Mouse (Mus musculus) splenic B cell, adult 2 months (primary cell): ENCODE measurements around the gene Rapgef2.

Experiments
- DNase-seq: peaks from one replicate; pipeline ENCODE4 v3.0.0-alpha.2; 2011; ENCODE audit warnings: low read depth, low spot score
- H3K27me3 ChIP-seq: 2 replicates; pipeline ENCODE4 v1.6.1; 2012; ENCODE audit warnings: mild to moderate bottlenecking, low read length, moderate library complexity, mixed read lengths; ENCODE audit not compliant: control insufficient read depth, poor library complexity, insufficient read depth, severe bottlenecking
- H3K36me3 ChIP-seq: 2 replicates; pipeline ENCODE4 v1.6.1; 2012; ENCODE audit warnings: mild to moderate bottlenecking, low read length, moderate library complexity, mixed read lengths; ENCODE audit not compliant: control insufficient read depth, poor library complexity, insufficient read depth, severe bottlenecking

Rapgef2 gene

GRCm38 (mm10) chr3:79210243-79210642, 76.1 kb downstream of the Rapgef2 start:
- no peaks in the 10 kb centered on the region for H3K27me3 ChIP-seq
- no peaks in the 10 kb centered on the region for H3K36me3 ChIP-seq
- peak; percentile 36 for DNase-seq

DNA sequence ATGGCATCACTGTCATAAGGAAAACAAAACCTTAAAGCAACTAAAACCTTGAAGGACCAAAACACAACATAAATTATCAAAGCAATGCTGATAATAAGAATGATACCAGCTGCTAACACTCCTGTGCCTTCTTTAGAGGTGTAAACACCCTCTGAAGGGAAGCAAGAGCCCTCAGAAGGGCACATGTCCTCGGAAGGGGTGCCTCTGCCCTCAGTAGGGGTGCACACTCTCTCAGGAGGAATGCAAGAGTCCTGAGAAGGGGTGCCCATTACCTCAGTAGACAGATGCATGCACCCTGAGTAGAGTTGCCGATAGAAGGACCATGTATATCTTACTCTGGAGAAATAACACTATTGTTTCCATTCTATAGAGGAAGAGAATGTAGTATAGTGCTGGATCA, 79.1 kb downstream of the Rapgef2 start:
- DNase-seq = no peak
- no peaks in the 10 kb centered on the region; the same call in 1 of the 2 replicates for H3K27me3 ChIP-seq

GRCm38 (mm10) chr3:79206524-79206923, 79.8 kb downstream of the Rapgef2 start:
- Histone ChIP-seq H3K36me3 (no peaks in the 10 kb centered on the region), H3K27me3 (no peaks in the 10 kb centered on the region; the same call in 1 of the 2 replicates)
- DNase-seq = no peak

More for the DNA sequence above, 79.1 kb downstream of the Rapgef2 start:
- H3K36me3 ChIP-seq = no peaks in the 10 kb centered on the region

DNA sequence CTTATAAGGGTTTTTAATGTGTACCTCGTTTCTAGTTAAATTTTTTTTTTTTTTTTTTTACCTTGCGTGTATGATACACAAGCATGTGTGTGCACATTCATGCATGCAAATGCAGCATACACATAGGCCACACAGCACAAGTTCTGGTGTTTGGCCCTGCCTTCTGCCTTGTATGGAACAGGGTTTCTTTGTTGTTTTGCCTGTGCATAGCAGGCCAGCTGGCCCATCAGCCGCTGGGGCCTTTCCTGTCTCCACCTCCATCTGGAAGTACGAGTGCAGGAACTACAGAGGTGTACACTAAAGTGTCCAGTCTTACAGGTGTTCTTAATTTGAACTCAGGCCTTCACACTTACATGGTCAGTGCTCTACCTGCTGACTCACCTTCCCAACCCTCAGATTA, 80.3 kb downstream of the Rapgef2 start:
- H3K36me3 ChIP-seq = no peaks in the 10 kb centered on the region
- H3K27me3 ChIP-seq = no peaks in the 10 kb centered on the region; the same call in 1 of the 2 replicates
- no peak for DNase-seq

GRCm38 (mm10) chr3:79205112-79205511, 81.2 kb downstream of the Rapgef2 start:
- Histone ChIP-seq H3K27me3 (no peaks in the 10 kb centered on the region; the same call in 1 of the 2 replicates), H3K36me3 (no peaks in the 10 kb centered on the region)
- no peak for DNase-seq

- Histone ChIP-seq H3K36me3 (no peaks in the 10 kb centered on the region), H3K27me3 (no peaks in the 10 kb centered on the region; the same call in 1 of the 2 replicates)
- DNase-seq = no peak
These were observed 82.1 kb downstream of the Rapgef2 start for GRCm38 (mm10) chr3:79204261-79204660.

GRCm38 (mm10) chr3:79203821-79204220, 82.5 kb downstream of the Rapgef2 start:
- DNase-seq = no peak
- H3K36me3 ChIP-seq = no peaks in the 10 kb centered on the region
- no peaks in the 10 kb centered on the region; the same call in 1 of the 2 replicates for H3K27me3 ChIP-seq

DNA sequence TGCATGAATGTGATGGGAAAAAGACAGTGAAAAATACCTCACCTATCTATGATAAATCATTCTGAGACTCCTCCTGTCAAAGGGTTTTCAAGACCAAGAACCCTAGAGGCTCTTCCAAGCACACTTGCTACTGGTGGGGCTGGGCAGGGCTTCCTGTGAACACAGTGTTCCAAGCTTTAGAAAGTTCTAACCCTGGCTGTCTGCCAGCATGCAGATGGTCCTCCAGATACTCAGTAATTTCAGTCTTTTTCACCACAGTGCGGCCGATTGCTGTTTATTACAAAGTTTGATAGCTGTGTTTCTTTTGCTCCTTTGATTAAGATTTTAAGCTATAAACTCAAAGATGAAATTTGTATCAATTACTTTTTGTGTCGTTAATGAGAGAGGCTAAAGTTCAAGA, 83.1 kb downstream of the Rapgef2 start:
- H3K27me3 ChIP-seq = no peaks in the 10 kb centered on the region; the same call in 1 of the 2 replicates
- H3K36me3 ChIP-seq = no peaks in the 10 kb centered on the region
- DNase-seq = no peak

DNA sequence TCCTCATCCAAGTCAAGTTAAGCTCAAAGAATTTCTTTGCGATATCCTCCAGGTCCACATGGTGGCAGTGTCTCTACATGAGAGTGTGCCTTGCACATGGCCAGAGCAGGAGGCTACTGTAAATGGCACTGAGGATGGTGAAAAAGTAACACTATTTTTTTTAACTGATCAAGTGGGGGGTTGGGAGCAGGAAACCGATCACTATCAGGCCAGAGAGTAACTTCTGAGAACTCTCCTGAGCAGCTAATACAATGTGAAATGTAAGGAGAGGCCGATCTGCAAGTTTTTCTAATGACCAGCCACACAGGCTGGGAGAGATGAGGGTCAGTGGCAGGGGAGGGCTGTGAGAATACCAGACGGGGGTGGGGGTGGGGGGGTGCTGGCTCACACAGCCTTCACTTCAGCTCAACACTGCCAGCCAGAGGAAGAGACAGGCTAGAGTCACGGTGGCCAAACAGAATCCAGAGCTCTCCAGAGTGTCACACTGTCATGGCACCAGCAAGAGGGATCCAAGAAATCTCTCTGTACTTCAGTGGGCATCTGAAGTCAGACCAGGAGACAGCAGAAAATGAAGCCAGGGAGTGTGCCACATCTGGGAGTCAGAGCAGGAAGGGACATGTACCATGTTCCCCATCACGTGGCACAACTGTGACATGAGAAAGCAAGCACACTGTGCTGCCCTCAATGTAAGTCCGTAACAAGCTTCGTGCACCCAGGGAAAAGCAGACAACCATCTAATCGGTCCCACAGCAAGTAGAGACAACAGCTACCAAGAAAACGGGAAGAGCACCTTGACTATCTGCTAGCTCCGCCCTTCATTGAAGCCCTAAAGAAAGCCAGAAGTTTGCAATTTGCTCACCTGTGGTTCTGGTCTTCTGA, 83.8 kb downstream of the Rapgef2 start:
- H3K27me3 ChIP-seq = no peaks in the 10 kb centered on the region; the same call in 1 of the 2 replicates
- H3K36me3 ChIP-seq = no peaks in the 10 kb centered on the region
- peak; percentile 75 for DNase-seq

- Histone ChIP-seq H3K36me3 (no peaks in the 10 kb centered on the region; the same call in 1 of the 2 replicates), H3K27me3 (no peaks in the 10 kb centered on the region)
- DNase-seq = peak; percentile 93
These were observed 89.4 kb downstream of the Rapgef2 start for GRCm38 (mm10) chr3:79196708-79197437.

DNA sequence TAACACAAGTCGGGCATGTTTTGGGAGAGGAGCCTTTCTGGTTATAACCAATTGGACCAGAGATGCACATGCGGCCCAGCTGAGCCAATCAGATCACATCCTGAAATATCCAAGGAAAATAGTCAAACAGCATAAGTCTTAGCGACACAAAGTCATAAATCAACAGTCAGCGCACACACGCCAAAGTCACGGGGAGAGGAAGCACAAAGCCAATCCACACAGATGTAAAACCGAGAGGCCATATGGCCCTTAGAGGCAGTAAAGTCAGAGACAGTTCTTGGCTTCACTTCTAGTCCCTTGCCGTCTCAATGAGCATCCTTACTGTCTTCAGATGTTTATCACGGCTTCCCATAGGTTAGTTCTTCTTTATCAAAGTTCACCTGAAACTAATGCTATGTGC, 91.0 kb downstream of the Rapgef2 start:
- no peaks in the 10 kb centered on the region; the same call in 1 of the 2 replicates for H3K36me3 ChIP-seq
- no peaks in the 10 kb centered on the region for H3K27me3 ChIP-seq
- no peak for DNase-seq

DNA sequence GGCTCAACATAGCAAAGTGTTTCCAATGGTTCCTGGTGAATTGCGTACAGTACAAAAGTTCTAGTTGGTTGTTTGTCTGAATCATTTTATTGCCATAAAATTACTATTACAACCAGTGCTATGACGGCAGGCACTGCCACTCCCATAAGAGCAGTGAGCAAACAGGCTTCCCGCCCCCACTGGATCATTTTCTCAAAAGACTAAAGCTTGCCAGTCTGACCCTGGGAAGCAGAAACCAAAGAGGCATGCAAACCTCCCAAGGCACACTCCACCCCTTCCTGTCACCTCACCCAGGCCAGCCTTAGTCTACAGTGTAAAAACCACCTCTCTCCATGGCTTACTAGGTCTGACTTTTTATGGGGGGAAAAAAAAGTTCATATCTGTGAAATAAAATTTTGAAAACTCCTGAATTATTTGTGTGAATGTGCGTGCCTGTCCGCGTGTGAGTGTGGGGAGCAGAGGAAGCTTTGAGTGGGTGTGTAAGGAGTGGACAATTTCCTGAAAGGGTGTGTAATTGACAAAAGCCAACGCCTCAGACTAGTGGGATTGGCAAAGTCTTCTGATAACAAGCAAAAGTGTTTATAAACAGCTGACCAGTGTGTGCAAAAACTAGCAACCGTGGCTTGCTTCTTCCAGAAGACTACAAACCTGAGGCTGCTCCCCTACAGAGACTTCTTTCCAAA, 92.1 kb downstream of the Rapgef2 start:
- Histone ChIP-seq H3K36me3 (no peaks in the 10 kb centered on the region; the same call in 1 of the 2 replicates), H3K27me3 (no peaks in the 10 kb centered on the region)
- no peak for DNase-seq

DNA sequence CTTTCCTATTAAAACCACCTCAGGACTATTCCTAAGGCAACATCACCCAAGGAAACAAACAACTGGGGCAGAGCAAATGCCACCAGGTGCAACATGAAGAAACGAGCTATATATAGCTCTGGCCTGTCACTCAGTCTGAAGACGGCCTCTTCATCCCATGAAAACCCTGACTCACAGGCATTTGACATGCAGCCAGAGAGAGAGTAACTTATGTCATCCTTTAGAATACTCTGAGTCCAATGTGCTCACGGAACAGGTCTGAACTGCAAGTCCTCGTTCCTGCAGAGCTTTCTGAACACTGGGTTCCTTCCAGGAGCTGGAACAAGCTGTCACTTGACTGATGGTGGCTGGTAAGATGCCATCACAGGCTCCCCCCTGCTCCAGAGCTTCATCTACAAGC, 93.3 kb downstream of the Rapgef2 start:
- no peak for DNase-seq
- Histone ChIP-seq H3K27me3 (no peaks in the 10 kb centered on the region), H3K36me3 (no peaks in the 10 kb centered on the region; the same call in 1 of the 2 replicates)

GRCm38 (mm10) chr3:79191981-79192380, 94.3 kb downstream of the Rapgef2 start:
- DNase-seq = no peak
- no peaks in the 10 kb centered on the region; the same call in 1 of the 2 replicates for H3K36me3 ChIP-seq
- no peaks in the 10 kb centered on the region for H3K27me3 ChIP-seq
